Mouse (Mus musculus): ENCODE measurements around the gene Tmem102.

Tmem102 gene

DNA sequence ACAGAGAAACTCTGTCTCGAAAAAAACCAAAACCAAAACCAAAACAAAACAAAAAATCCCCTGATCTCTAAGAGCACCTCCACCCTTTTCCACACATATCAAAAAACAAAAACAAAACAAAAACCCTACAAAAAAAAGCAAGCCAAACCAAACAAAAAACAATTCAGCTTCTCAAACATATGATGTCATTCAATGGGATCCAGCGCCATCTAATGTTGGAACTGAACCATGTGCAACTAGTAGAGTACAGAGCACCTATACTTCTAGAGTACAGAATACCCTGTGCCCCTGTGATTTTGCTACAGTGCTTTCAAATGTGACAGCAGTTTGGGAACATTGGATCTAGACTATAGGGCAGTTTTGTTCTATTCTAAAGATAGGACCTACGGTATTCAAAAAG is 50.7 kb downstream of the Tmem102 start:
- DNase-seq, result peak in 1 of 2 experiments; percentile 58

DNA sequence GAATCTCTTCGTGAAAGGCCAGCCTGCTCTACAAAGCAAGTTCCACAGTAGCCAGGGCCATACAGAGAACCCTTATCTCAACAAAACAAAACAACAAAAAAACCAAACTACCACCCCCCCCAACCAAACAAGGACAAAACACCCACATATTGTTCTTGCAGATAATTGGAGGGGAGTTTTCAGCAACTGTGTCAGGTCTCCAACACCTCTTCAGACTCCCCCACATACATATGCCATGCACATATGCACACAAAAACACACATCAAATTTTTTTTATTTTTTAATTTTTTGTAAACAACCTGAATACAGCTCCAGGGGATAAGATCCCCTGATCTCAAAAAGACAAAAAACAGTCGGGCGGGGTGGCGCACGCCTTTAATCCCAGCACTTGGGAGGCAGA is 51.2 kb downstream of the Tmem102 start:
- no peak for DNase-seq

All from lung, adult 18-20 months (tissue).